Mouse (Mus musculus) MEL-GATA-1-ER (cell line): ENCODE measurements around the gene Hacd2.

Experiments
- DNase-seq: peaks from one replicate; pipeline ENCODE4 v3.0.0-alpha.2; 2012; ENCODE audit warnings: low read depth; ENCODE audit errors: extremely low read depth

Gene Hacd2

DNA sequence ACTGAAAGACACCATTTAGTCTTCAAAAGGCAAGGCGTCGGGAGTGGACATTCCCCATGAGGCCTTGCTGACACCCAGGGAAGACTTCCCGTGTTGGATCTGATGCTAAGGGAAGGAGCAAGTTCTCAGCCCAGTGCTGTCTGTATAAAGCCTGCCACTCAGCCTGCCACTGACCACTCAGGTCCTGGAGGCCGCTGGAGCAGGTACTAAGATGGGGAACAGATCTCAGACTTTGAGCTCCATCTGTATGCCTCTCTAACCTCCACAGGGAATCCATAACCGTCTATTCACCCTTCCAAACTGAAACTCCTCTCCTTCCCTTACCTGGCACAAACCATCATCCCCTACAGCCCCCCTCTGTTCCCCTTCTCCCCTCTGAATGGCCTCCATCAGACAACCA lies 91.3 kb downstream of the Hacd2 start:
- no peak for DNase-seq

DNA sequence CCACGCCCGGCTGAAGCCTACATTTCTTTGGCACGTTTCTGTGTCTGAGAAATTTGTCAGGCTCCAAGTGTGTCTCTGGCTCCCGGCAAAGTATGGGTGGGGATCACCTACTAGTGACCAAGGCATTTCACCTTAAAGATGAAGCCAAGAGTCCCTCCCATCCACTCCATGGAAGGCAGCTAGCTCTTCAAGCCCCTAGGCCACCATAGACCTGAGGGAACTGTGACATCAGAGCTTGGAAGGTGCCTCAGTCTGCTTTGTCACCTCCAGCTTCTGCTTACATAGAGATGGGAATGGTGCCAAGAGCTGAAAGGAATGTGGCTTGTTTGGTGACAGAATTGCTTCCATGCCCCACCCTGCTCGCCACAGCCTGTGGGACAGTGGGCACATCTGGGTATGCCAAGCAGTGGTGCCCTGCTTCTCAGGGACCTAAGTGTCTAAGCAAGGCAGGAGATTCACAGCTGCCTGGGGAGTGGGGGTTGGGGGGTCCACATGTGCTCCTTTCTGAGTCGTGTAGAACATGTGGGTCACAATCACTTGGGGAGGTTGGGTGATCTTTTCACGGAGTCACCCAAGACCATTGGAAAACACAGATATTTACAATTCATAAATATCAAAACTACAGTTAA lies 94.2 kb downstream of the Hacd2 start:
- DNase-seq = no peak

- no peak for DNase-seq
Measured at GRCm38 (mm10) chr16:35117436-35117835, 95.2 kb downstream of the Hacd2 start.

- no peak for DNase-seq
Measured at GRCm38 (mm10) chr16:35120603-35121002, 98.4 kb downstream of the Hacd2 start.

DNA sequence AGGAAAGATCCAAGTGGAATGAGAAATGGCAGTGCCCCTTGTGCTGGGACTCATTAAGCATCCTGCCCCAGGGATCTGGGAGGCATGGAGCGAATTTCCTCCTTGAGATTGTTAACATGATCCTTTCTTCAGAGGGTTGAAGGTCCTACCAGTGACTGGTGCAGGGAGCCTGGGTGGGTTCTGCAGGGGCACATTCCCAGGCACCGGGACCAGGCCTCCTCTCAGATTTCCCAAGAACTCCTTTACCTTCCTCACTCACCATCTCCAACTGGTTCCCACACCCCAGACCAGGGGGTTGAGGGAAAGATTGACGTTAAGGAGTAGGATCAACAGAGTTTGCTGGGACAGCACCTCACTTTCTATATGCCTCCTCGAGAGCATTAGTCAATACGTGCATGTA lies 105.0 kb downstream of the Hacd2 start:
- no peak for DNase-seq

GRCm38 (mm10) chr16:35130172-35130571 lies 107.9 kb downstream of the Hacd2 start:
- DNase-seq = no peak

DNA sequence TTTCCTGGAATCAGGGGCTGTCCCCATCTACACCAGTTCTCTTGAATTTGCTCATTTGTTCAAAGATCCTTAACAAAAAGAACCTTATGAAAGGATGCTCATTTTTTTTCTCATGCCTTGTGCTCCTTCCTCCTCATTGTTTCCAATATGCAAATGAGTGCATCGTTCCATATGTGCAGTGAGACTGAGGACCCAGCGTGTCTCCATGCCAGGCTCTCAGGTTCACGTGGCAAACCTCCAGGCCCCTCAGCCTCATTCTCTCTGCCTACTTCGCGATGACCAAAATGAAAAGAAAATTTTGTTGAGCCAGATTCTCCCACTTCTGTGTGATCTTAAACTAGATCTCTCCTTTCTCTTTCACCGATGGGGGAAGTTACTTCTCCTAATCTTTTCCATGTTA lies 117.2 kb downstream of the Hacd2 start:
- DNase-seq = no peak

- DNase-seq = no peak
Measured at GRCm38 (mm10) chr16:35139873-35140619, 117.8 kb downstream of the Hacd2 start.

GRCm38 (mm10) chr16:35140620-35140975 lies 118.4 kb downstream of the Hacd2 start:
- no peak for DNase-seq

- no peak for DNase-seq
Measured at GRCm38 (mm10) chr16:35141839-35142238, 119.6 kb downstream of the Hacd2 start.

DNA sequence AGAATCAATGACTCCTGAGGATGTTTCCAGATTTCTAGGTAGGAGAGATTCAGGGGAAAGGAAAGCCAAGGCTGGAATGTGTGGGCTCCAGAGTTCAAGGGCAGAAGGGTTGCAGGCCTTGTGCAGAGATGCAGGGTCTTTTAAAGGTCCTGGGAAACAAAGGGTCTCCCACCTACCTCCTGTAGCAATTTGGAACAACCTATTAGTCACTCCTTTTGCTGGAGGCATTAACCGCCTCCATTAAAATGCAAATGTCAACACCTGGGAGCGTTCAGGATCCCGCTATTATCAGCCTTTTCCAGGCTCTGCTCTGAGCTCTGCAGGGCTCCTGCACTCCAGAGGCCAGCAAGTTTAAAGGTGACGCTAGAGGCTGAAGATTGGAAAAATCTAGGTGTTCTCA lies 123.9 kb downstream of the Hacd2 start:
- DNase-seq = no peak

DNA sequence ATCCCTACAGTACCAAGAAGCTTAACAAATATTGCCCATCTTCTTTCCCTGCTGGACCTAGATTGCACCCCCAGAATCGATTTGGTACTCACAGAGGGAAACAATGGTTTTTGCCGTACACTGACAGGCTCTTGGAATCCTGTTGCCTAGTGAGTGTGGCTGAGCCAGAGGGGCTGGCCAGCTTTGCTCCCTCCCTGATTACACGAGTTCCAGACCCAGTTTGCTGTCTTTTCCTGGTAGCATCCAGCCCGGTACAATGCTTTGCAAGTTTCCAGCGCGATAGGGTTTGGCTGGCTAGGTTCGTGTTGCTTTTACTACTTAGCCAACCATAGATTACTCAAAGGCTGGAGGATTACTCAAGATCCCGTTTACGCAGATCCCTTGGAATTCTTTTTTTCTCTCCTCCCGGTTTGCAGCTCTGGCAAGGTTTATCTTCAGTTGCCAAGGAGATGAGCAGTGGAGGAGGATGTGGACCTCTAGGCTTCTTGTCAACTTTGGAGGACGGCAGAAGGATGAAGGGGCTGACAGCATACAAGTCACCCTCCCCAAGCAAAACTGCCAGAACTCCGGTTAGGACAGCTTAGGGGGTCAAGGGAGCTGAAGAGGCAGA lies 131.0 kb downstream of the Hacd2 start:
- DNase-seq = no peak

DNA sequence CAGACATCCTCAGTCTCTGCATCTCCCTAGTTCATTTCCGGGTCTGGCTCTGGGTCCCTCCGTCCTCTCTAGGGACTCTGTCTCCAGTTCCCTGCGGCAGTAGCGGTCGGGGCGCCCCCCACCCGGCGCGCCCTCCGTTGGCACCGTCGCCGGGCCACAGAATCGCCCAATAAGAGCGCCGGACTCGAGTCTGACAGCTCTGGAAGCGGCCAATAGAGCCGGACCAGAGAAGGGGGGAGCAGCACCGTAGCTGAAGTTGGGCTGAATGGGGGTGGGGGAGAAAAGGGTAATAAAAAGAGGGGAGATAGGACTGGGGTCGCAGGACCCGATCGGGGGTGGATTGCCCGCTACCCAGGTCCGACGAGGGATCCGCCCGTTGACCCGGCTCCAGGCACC lies 132.0 kb downstream of the Hacd2 start:
- DNase-seq = no peak

DNA sequence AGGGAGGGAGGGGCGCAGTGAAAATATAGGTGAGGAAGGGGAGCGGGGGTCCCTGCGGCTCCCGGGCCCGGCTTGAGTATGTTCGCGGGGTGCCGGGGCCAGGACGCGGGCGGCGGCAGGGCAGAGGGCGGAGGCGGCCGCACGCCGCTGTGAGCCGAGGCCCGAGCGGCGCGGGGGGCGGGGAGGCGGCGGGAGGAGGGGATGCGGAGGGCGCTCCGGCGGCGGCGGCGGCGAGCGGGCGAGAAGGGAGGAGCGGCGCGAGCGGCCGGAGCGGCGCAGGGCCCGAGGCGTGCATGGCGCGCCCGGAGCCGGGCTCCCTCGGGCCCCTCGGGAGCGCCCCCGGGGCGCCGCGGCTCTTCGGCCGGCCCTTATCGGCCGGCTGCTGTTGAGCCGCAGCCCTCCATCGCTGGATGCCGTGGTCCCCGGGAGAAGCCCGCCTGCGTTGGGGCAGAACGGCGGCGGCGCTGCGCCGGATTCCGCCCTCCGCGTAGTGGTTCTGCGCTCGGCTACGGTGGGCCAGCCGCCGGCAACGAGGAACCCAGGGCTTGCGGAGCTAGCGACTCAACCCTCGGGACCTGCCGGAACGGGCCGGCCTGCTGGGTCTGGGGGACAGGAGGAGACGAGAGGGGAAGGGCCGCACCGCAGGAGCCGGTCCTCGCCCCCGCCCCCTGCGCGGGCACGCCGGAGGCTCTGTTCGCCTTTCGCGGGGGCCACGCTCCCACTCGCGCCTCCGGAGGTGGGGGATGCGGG lies 132.6 kb downstream of the Hacd2 start, which contains the start of gene Adcy5:
Gene Adcy5, plus strand, starts transcription at position 237 of the 750 bp plus-strand sequence.
- no peak for DNase-seq

GRCm38 (mm10) chr16:35155391-35156305 lies 133.4 kb downstream of the Hacd2 start:
- DNase-seq = no peak

GRCm38 (mm10) chr16:35156306-35156695 lies 134.1 kb downstream of the Hacd2 start:
- no peak for DNase-seq

GRCm38 (mm10) chr16:35156832-35157231 lies 134.6 kb downstream of the Hacd2 start:
- DNase-seq = no peak
